Mouse (Mus musculus) layer of hippocampus, adult 9-11 months (tissue): ENCODE measurements around the gene Ptchd3.
A peak's percentile ranks its signal among the peaks of the same experiment; 100 is the strongest.

Experiments used
- DNase-seq: peaks from one replicate; pipeline ENCODE4 v3.0.0; 2022

Ptchd3 gene

GRCm38 (mm10) chr11:121829947-121830346 is at the start of gene Ptchd3:
Gene Ptchd3, plus strand, starts transcription at chr11:121830247.
- no peak for DNase-seq

DNA sequence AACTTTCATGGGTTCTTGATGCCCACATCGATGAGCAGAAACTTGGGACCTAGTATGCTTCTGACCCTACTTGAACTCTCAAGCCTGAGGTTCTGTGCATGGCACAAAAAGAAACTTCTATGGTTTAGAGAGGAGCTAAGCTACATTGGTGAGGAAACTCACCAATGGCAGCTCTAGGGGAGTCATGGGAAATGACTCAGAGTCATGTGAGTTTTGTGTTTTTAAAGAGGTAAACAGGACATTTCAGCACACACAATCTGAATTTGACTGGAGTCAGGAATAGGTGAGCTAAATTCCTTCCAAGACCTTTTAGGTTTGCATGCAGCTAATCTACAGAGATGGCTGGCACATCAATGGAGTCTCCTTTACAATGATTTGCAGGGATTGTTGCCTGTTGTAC is 48.2 kb upstream of the Ptchd3 start:
- DNase-seq, result no peak

GRCm38 (mm10) chr11:121787456-121787855 is 42.6 kb upstream of the Ptchd3 start:
- DNase-seq, result no peak

GRCm38 (mm10) chr11:121789566-121789965 is 40.5 kb upstream of the Ptchd3 start:
- no peak for DNase-seq

GRCm38 (mm10) chr11:121790671-121791094 is 39.4 kb upstream of the Ptchd3 start:
- no peak for DNase-seq

DNA sequence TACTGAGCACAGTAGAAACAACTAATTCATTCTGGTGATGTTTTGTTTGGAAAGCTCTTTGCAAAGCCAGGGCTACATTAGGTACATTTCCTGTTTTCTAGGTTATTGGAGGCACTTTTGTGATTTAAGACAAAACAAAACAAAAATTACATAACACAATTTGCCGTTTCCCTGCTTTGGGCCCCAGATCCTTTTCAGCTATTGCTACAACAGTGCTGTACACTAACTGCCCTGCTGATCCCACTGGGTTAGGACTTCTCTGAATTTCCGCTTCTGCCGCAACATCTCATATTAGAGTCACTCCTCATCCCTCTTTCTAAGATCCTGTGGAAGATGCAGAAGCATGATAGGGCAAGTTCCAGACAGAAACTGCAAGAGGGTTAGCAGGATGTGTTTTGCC is 38.6 kb upstream of the Ptchd3 start:
- DNase-seq, result no peak

- no peak for DNase-seq
Measured at GRCm38 (mm10) chr11:121791991-121792390, 38.1 kb upstream of the Ptchd3 start.

DNA sequence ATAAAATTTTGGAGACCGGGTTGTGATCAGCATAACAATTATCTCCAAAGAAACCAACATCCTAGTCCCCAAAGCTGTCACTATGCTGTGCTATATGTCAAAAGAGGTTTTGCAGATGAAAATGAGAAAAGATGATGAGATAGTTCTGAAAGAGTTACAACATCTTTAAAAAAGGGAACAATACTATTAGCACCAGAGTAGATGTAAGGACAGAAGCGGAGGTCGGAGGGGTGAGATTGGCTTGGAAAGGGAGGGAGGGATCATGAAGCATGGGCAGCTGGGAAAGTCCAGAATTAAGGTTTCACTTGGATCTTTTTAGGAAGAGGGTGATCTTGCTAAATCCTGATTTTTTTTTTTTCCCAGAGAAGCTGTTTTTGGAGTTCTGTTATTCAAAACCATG is 36.5 kb upstream of the Ptchd3 start:
- DNase-seq, result no peak

DNA sequence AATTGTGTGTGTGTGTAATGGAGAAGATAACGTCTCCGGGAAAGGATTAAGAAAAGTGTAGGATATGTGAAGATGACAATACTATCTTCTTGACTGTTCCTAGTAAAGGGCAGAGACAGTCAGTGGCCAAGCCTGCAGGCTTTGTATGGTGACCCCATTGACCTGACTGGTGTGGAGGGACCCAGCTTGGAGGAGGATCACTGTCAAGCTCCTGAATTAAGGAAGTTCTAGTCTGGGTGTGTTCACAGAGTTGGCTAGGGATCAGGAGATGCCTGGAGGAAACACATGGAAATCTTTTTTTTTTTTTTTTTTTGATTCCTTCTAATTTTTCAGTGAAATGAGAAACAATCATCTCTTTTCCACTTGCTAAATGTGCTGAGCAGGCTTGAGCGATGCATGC is 35.9 kb upstream of the Ptchd3 start:
- no peak for DNase-seq

- no peak for DNase-seq
Measured at GRCm38 (mm10) chr11:121794591-121795199, 35.4 kb upstream of the Ptchd3 start.

- DNase-seq, result no peak
Measured at GRCm38 (mm10) chr11:121795978-121796377, 34.1 kb upstream of the Ptchd3 start.

- DNase-seq, result no peak
Measured at GRCm38 (mm10) chr11:121798591-121798990, 31.5 kb upstream of the Ptchd3 start.

GRCm38 (mm10) chr11:121799746-121800299 is 30.2 kb upstream of the Ptchd3 start:
- no peak for DNase-seq

DNA sequence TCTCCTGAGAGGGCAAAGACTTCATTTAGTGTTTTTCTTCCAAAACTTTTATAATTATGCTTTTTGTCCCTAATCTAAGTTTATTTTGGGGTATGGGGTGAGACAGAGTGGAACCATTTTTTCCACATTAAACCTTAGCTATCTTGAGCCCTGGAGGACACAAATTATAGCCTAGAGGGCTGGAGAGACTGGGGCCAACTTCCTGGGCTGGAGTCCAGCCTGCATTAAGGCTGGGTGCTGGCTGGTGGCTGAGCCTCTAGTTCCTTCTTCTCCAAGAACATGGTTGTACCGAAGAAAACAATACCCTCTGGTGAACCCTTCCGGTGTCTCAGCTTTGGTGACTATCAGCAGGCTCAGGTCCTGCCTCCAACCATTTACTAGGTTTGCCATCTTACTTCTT is 27.3 kb upstream of the Ptchd3 start:
- no peak for DNase-seq

DNA sequence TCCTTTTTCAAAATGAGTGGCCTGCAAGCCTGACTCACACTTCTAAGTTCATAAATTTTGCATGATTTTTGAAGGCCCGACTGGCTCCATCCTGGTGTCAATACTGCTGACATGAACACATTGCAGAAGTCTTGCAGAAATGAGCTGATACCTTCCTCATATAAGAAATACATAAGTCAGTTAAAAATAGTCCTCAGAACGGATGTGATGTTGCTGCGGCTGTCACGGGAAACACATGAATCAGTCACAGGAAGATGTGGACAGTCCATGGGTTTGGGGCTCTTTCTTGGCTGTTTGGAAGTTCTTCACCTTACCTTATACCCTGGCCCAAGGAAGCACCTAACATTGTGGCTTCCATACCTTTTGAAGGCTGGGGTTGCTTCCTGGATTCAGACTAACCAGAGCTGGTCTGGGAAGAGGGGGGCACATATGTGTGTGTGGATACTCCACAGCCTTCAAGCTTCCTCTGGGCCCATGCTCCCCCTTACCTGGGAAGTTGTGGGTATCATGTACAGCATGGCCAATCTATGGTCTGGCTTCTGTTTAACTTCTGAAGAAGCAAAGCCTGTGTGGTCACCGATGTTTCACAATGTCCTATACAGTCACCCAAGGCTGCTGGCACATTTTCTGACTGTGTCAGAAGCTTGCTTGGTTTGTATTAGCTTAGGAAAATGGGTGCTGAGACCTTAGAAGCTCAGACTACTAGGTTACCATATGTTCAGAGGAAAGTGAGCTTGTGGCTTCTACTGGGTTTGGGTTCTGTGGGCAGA is 25.6 kb upstream of the Ptchd3 start:
- DNase-seq, result no peak

DNA sequence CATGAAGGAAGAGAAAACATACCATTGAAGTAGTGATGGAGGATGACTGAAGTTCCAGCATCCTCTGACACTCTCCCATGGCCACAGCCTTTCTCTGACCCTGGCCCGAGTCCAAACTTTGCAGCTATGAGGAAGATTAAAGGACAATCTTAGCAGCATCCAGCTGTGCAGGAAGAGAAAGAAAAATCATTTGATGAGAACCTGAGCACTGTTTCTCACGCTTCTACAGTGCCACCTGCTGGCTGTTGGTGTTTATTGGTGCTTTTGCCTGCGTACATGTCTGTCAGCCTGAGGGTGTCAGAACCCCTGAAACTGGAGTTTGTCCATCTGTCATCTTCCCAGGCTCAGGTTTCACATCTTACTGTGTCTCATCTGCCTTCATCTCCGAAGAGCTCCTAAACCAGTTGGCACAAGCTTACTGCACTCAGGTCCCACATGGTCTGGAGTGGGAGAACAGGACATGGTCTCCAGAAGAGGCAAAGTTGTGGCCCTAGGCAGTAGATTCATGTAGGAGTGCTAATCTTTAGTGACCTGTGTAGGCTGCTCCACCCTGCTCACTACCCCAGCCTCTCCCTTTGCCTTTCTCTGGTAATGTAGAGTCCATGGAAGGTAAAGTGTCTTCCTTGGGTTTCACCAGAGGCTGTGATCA is 21.7 kb upstream of the Ptchd3 start:
- DNase-seq, result peak; percentile 73

DNA sequence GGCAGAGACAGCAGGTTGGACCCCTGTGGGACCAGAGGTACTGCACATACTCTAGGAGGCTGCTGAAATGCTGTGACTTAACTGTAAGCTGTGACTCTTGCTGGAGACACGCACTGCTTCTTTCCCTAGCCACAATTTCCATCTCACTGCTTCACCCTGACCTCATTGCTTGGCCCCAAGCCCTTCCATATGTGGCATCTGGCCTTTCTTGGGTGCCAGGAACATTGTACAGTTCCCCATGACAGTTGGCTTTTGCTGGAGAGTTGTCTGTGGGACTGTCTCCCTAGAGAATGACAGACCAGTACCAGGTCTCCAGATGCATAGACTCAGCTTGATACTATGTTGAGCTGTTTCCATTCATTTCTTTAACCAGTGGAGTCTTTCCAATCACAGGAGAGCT is 21.2 kb upstream of the Ptchd3 start:
- DNase-seq, result no peak

GRCm38 (mm10) chr11:121845923-121846322 is 15.9 kb downstream of the Ptchd3 start:
- no peak for DNase-seq

DNA sequence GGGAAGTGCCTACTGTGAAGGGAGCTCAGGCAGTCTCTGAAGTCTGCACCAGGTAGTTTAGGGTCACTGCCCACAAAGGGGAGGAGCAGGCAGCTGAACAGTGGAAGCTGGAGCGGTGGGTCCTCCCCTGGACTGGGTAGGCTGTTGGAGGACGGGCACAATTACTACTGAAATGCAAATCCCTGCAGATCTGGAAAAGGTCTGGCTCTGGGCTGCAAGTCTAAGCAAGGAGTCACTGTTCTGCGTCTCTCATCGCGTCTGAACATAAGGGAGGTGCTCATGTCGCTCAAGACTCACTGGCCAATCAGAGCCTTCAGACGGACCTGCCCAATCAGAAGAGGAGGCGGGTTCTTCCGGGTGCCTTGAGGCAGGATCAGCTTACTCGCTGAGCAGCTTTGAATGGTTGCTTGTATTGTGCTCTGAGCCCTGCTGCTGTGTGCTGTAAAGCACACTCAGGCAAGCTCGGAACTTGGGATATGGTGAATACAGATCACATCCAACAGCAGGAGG is 17.8 kb downstream of the Ptchd3 start:
- peak; percentile 72 for DNase-seq
